Mouse (Mus musculus) cerebellum, adult 2 months (tissue): ENCODE measurements around the gene Psmb8.

ENCODE experiments used
- CTCF ChIP-seq: fragments of 200-500 bp; IDR thresholded peaks from 2 replicates; pipeline ENCODE4 v1.5.1; 2011; ENCODE audit warnings: low read depth, mild to moderate bottlenecking, control low read depth, low read length, moderate library complexity, borderline replicate concordance; ENCODE audit not compliant: insufficient read depth
- POLR2A ChIP-seq: fragments of 200-500 bp; IDR thresholded peaks from 2 replicates; pipeline ENCODE4 v1.6.1; 2011; ENCODE audit warnings: low read length, control low read depth, borderline replicate concordance; ENCODE audit not compliant: insufficient read depth

GRCm38 (mm10) chr17:34193468-34193867 lies 4.1 kb upstream of the Psmb8 start:
- TF ChIP-seq CTCF (no peak), POLR2A (no peak)
